19 mouse cellular contexts compared by ENCODE assay signal in the genomic region with DNA sequence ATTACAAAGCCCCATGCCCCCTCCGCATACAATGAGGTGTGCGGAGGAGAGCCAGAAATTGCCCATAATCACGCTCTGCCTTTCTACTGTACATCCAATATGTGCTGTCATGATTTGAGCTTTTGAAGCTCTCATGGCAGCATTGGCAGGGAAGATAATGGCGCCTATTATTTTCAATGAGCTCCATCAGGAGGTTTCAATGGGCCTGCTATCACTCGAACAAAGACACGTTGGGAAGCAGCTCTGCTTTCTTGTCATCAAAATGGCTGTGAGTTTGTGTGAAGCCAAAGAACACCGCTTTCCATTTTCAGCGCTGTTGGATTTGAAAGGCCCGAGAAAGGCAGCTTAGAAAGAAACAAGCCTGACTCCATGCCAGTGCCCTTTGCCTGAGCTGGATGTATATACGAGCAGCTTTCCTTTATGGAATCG.
A peak's percentile ranks its signal among the peaks of the same experiment; 100 is the strongest.
DNase-seq lines count a peak whose midpoint lies in the region; ATAC-seq and TF ChIP-seq lines count a peak whose summit lies in the region.
"Had no signal": no experiment of that assay in that cellular context is flagged by ENCODE, and none has a peak within 500 bp of the region (broad histone marks: within the 10 kb centered on the region; RNA-seq: fewer than 3 reads in every experiment).

No protein-coding gene starts in this region.

- H3K4me3 ChIP-seq in forebrain, embryonic 14.5 days (ENCODE audit: low read depth, low read length): no peak overlapping the region
- no peak overlapping the region for H3K4me3 ChIP-seq in hindbrain, embryonic 16.5 days (ENCODE audit: low read length)
- H3K4me3 ChIP-seq in limb, embryonic 10.5 days: no peak overlapping the region
- H3K4me3 ChIP-seq: embryonic facial prominence, embryonic 13.5 days; heart, embryonic 13.5 days; layer of hippocampus, adult 2 months; limb, embryonic 12.5 days; megakaryocyte, embryonic 14.5 days had no signal

- TF ChIP-seq CTCF in brain, embryonic 14.5 days (IDR thresholded peaks at IDR 0.05; ENCODE audit: borderline replicate concordance, extremely low read depth, insufficient read depth, insufficient read length): no peak

- H3K36me3 ChIP-seq in forebrain, embryonic 14.5 days (ENCODE audit: control insufficient read depth, insufficient read depth, low read length): no peaks in the 10 kb centered on the region
- no peaks in the 10 kb centered on the region for H3K36me3 ChIP-seq in hindbrain, embryonic 16.5 days (ENCODE audit: control insufficient read depth, insufficient read depth, low read length)
- H3K36me3 ChIP-seq in limb, embryonic 10.5 days: no peaks in the 10 kb centered on the region
- H3K36me3 ChIP-seq: embryonic facial prominence, embryonic 13.5 days; heart, embryonic 13.5 days; limb, embryonic 12.5 days had no signal

- H3K4me2 ChIP-seq in forebrain, embryonic 14.5 days (ENCODE audit: low read length): no peak overlapping the region
- no peak overlapping the region for H3K4me2 ChIP-seq in hindbrain, embryonic 16.5 days (ENCODE audit: low read length)
- H3K4me2 ChIP-seq: embryonic facial prominence, embryonic 13.5 days; heart, embryonic 13.5 days; limb, embryonic 12.5 days had no signal

- H3K27me3 ChIP-seq in forebrain, embryonic 14.5 days (replicated peaks; ENCODE audit: control insufficient read depth, insufficient read depth, low read length): no peaks in the 10 kb centered on the region
- H3K27me3 ChIP-seq in hindbrain, embryonic 16.5 days (replicated peaks; ENCODE audit: control insufficient read depth, insufficient read depth, low read length): no peaks in the 10 kb centered on the region
- H3K27me3 ChIP-seq in limb, embryonic 10.5 days (ENCODE audit: low read depth, poor library complexity, severe bottlenecking): no peaks in the 10 kb centered on the region
- H3K27me3 ChIP-seq: embryonic facial prominence, embryonic 13.5 days; heart, embryonic 13.5 days; limb, embryonic 12.5 days; megakaryocyte, embryonic 14.5 days had no signal

- intact Hi-C loops in left cerebral cortex, postnatal 4 days (cut with DNase I): no loop called here
- intact Hi-C loops in left cerebral cortex, postnatal 36 days (cut with DNase I): no loop called here

- ATAC-seq in forebrain, embryonic 14.5 days: peak; percentile 93
- ATAC-seq in hindbrain, embryonic 16.5 days: peak; percentile 69; the same call in 1 of the 2 replicates
- ATAC-seq: intestine, embryonic 16.5 days had no signal

- DNase-seq in left cerebral cortex, postnatal 4 days: peak; percentile 6
- no peak for DNase-seq in left cerebral cortex, postnatal 36 days (ENCODE audit: low spot score in 2 of 2)
- peak; percentile 93 for DNase-seq in brain, embryonic 14.5 days (ENCODE audit: low read depth)
- peak; percentile 88 for DNase-seq in forebrain, embryonic 14.5 days (ENCODE audit: low spot score)
- DNase-seq in urinary bladder, postnatal 10 days (ENCODE audit: low spot score): no peak
- no peak for DNase-seq in right cerebral cortex, postnatal 36 days (ENCODE audit: low spot score in 2 of 2)
- no peak for DNase-seq in limb, embryonic 10.5 days (ENCODE audit: low spot score)
- DNase-seq: cerebellum, adult 11-12 months; heart, postnatal 36 days; thymus, postnatal 14 days had no signal

- H3K27ac ChIP-seq in forebrain, embryonic 14.5 days (ENCODE audit: low read depth, low read length): peak overlapping the region; percentile 77
- H3K27ac ChIP-seq in hindbrain, embryonic 16.5 days (ENCODE audit: low read depth, low read length): peak overlapping the region; percentile 51; the same call in 1 of the 2 replicates
- H3K27ac ChIP-seq in limb, embryonic 10.5 days: no peak overlapping the region
- H3K27ac ChIP-seq: embryonic facial prominence, embryonic 13.5 days; heart, embryonic 13.5 days; kidney, postnatal 0 days; layer of hippocampus, adult 2 months; limb, embryonic 12.5 days; liver, embryonic 14.5 days had no signal

- peaks cover 7% of the 10 kb centered on the region; the same call in 1 of the 2 replicates for H3K4me1 ChIP-seq in forebrain, embryonic 14.5 days (ENCODE audit: control insufficient read depth, insufficient read depth, low read length)
- no peaks in the 10 kb centered on the region for H3K4me1 ChIP-seq in hindbrain, embryonic 16.5 days (ENCODE audit: control insufficient read depth, insufficient read depth, low read depth, low read length)
- H3K4me1 ChIP-seq in limb, embryonic 10.5 days: no peaks in the 10 kb centered on the region
- H3K4me1 ChIP-seq: embryonic facial prominence, embryonic 13.5 days; heart, embryonic 13.5 days; limb, embryonic 12.5 days; megakaryocyte, embryonic 14.5 days had no signal

- peak overlapping the region; percentile 35; the same call in 1 of the 2 replicates for H3K9ac ChIP-seq in forebrain, embryonic 14.5 days (ENCODE audit: low read length)
- H3K9ac ChIP-seq in hindbrain, embryonic 16.5 days (ENCODE audit: low read depth, low read length): no peak overlapping the region
- H3K9ac ChIP-seq: embryonic facial prominence, embryonic 13.5 days; heart, embryonic 13.5 days; limb, embryonic 12.5 days; liver, embryonic 14.5 days had no signal

- no peaks in the 10 kb centered on the region for H3K9me3 ChIP-seq in forebrain, embryonic 14.5 days (replicated peaks; ENCODE audit: control insufficient read depth, low read length)
- no peaks in the 10 kb centered on the region for H3K9me3 ChIP-seq in hindbrain, embryonic 16.5 days (ENCODE audit: control insufficient read depth, low read length)
- H3K9me3 ChIP-seq in limb, embryonic 10.5 days (replicated peaks): no peaks in the 10 kb centered on the region
- H3K9me3 ChIP-seq: embryonic facial prominence, embryonic 13.5 days; heart, embryonic 13.5 days; limb, embryonic 12.5 days had no signal

- no peak for TF ChIP-seq POLR2A in brain, embryonic 14.5 days (IDR thresholded peaks at IDR 0.05; ENCODE audit: borderline replicate concordance, extremely low read depth, insufficient read depth, insufficient read length, poor library complexity, severe bottlenecking)

- 41% methylated on average over 11 of the region's 11 CpGs for WGBS in forebrain, embryonic 14.5 days
- 52% methylated on average over 11 of the region's 11 CpGs for WGBS in hindbrain, embryonic 16.5 days
- 90% methylated on average over 11 of the region's 11 CpGs for WGBS in limb, embryonic 10.5 days

Comparison
In these comparisons a context has a peak if more than half of its experiments do, and no peak if none do; other contexts are left out.
1. DNase-seq: peak in left cerebral cortex, postnatal 4 days (single experiment), brain, embryonic 14.5 days (single experiment) and forebrain, embryonic 14.5 days (single experiment); none in left cerebral cortex, postnatal 36 days (0 of 2), urinary bladder, postnatal 10 days (single experiment), right cerebral cortex, postnatal 36 days (0 of 2) and limb, embryonic 10.5 days (single experiment).